Mouse (Mus musculus) MEL (cell line): Measurements from ENCODE around the gene Catsperg1. TPM values are rescaled to one million over a fixed set of nuclear protein-coding genes. Genes with fewer than 3 reads are reported as not detected.
A peak's percentile ranks its signal among the peaks of the same experiment; 100 is the strongest.

ENCODE experiments used
- DNase-seq: peaks from one replicate; pipeline ENCODE4 v3.0.0; 2011; ENCODE audit warnings: low read depth, low spot score
- H3K27ac ChIP-seq: 2 replicates; pipeline ENCODE4 v1.5.1; 2012; ENCODE audit warnings: low read depth, mild to moderate bottlenecking, control low read depth, low read length, moderate library complexity; ENCODE audit not compliant: control insufficient read depth
- H3K27me3 ChIP-seq, 2 experiments: fragments of 150-350 bp in 1 of 2; sonication (generic) in 1 of 2; 2 replicates each; pipeline ENCODE4 v1.6.1; 2012; ENCODE audit warnings: low read length in 2 of 2, mild to moderate bottlenecking in 2 of 2, improper control_type of control experiment in 1 of 2, moderate library complexity in 1 of 2; ENCODE audit not compliant: insufficient read depth in 2 of 2, control insufficient read depth in 1 of 2
- H3K36me3 ChIP-seq, 2 experiments: 2 replicates each; pipeline ENCODE4 v1.6.1; 2012 to 2014; ENCODE audit warnings: low read length in 2 of 2, improper control_type of control experiment in 1 of 2, inconsistent platforms in 1 of 2, mild to moderate bottlenecking in 1 of 2; ENCODE audit not compliant: insufficient read depth in 2 of 2, control insufficient read depth in 1 of 2
- H3K4me1 ChIP-seq, 2 experiments: fragments of 150-350 bp in 1 of 2; sonication (generic) in 1 of 2; 2 replicates each; pipeline ENCODE4 v1.6.1; 2012; ENCODE audit warnings: low read length in 2 of 2, improper control_type of control experiment in 1 of 2, mild to moderate bottlenecking in 1 of 2; ENCODE audit not compliant: insufficient read depth in 2 of 2, control insufficient read depth in 1 of 2
- H3K4me3 ChIP-seq, 2 experiments: fragments of 150-350 bp in 1 of 2; sonication (generic) in 1 of 2; 2 replicates each; pipeline ENCODE4 v1.5.1; 2012; ENCODE audit warnings: low read depth in 2 of 2, low read length in 2 of 2, mild to moderate bottlenecking in 2 of 2, moderate library complexity in 2 of 2, control low read depth in 1 of 2, improper control_type of control experiment in 1 of 2; ENCODE audit not compliant: control insufficient read depth in 1 of 2, insufficient read depth in 1 of 2
- H3K79me2 ChIP-seq: 2 replicates; pipeline ENCODE4 v1.6.1; 2012; ENCODE audit warnings: mild to moderate bottlenecking, low read length, moderate library complexity; ENCODE audit not compliant: control insufficient read depth, poor library complexity, insufficient read depth
- H3K9ac ChIP-seq: 2 replicates; pipeline ENCODE4 v1.6.1; 2012; ENCODE audit warnings: low read depth, mild to moderate bottlenecking, control low read depth, low read length, moderate library complexity; ENCODE audit not compliant: control insufficient read depth, poor library complexity, severe bottlenecking
- H3K9me3 ChIP-seq: fragments of 150-350 bp; sonication (generic); replicated peaks from 2 replicates; pipeline ENCODE4 v1.6.1; 2012; ENCODE audit warnings: mild to moderate bottlenecking, low read length, improper control_type of control experiment, moderate library complexity; ENCODE audit not compliant: insufficient read depth
- CTCF ChIP-seq, 3 experiments: IDR thresholded peaks in 2 of 3; conservative IDR thresholded peaks in 1 of 3; 2 replicates each; pipeline ENCODE4 v1.5.1; 2011 to 2012; ENCODE audit warnings: low read length in 3 of 3, low read depth in 2 of 3, mild to moderate bottlenecking in 2 of 3, improper control_type of control experiment in 1 of 3, inconsistent platforms in 1 of 3, mixed read lengths in 1 of 3, moderate library complexity in 1 of 3; ENCODE audit not compliant: control insufficient read depth in 1 of 3, insufficient read depth in 1 of 3, poor library complexity in 1 of 3, severe bottlenecking in 1 of 3
- EP300 ChIP-seq, 2 experiments: IDR thresholded peaks; 2 replicates each; pipeline ENCODE4 v1.6.1; 2011; ENCODE audit warnings: improper control_type of control experiment in 2 of 2, low read length in 2 of 2, low read depth in 1 of 2, mild to moderate bottlenecking in 1 of 2
- MAFK ChIP-seq: IDR thresholded peaks from 2 replicates; pipeline ENCODE4 v1.6.1; 2011; ENCODE audit warnings: low read depth, mild to moderate bottlenecking, low read length, improper control_type of control experiment, borderline replicate concordance
- MAZ ChIP-seq: IDR thresholded peaks from 2 replicates; pipeline ENCODE4 v1.6.1; 2012; ENCODE audit warnings: low read depth, mild to moderate bottlenecking, inconsistent platforms, low read length, improper control_type of control experiment
- MXI1 ChIP-seq: IDR thresholded peaks from 2 replicates; pipeline ENCODE4 v1.6.1; 2011; ENCODE audit warnings: mild to moderate bottlenecking, low read depth, low read length, improper control_type of control experiment
- MYC ChIP-seq: IDR thresholded peaks from 2 replicates; pipeline ENCODE4 v1.6.1; 2011; ENCODE audit warnings: low read depth, mild to moderate bottlenecking, low read length, improper control_type of control experiment, moderate library complexity
- NRF1 ChIP-seq: IDR thresholded peaks from 2 replicates; pipeline ENCODE4 v1.6.1; 2014; ENCODE audit warnings: low read depth, mild to moderate bottlenecking, inconsistent platforms, low read length, improper control_type of control experiment, moderate library complexity; ENCODE audit not compliant: poor library complexity, insufficient read depth, severe bottlenecking
- POLR2AphosphoS5 ChIP-seq: IDR thresholded peaks from 2 replicates; pipeline ENCODE4 v1.6.1; 2012; ENCODE audit warnings: low read depth, borderline replicate concordance, mild to moderate bottlenecking, inconsistent platforms, low read length, moderate library complexity, mixed read lengths
- SIN3A ChIP-seq: IDR thresholded peaks from 2 replicates; pipeline ENCODE4 v1.6.1; 2012; ENCODE audit warnings: low read length, improper control_type of control experiment, inconsistent platforms
- SMC3 ChIP-seq: IDR thresholded peaks from 2 replicates; pipeline ENCODE4 v1.6.1; 2011; ENCODE audit warnings: low read depth, low read length, improper control_type of control experiment
- TAL1 ChIP-seq: IDR thresholded peaks from 2 replicates; pipeline ENCODE4 v1.6.1; 2012; ENCODE audit warnings: mild to moderate bottlenecking, inconsistent platforms, low read length, moderate library complexity, mixed read lengths
- UBTF ChIP-seq: IDR thresholded peaks from 2 replicates; pipeline ENCODE4 v1.6.1; 2012; ENCODE audit warnings: low read depth, mild to moderate bottlenecking, inconsistent platforms, low read length, improper control_type of control experiment, moderate library complexity, borderline replicate concordance; ENCODE audit not compliant: insufficient read depth
- ZC3H11A ChIP-seq: IDR thresholded peaks from 2 replicates; pipeline ENCODE4 v1.6.1; 2012; ENCODE audit warnings: low read depth, mild to moderate bottlenecking, inconsistent platforms, low read length, improper control_type of control experiment
- ZMIZ1 ChIP-seq: IDR thresholded peaks from 2 replicates; pipeline ENCODE4 v1.6.1; 2012; ENCODE audit warnings: low read depth, mild to moderate bottlenecking, inconsistent platforms, low read length, improper control_type of control experiment, moderate library complexity
- polyA plus RNA-seq, 2 experiments: library from polyadenylated mRNA; stranded (reverse) in 1 of 2; unstranded in 1 of 2; fragments of >175 nt in 1 of 2; fragments of >200 nt in 1 of 2; gene quantifications; 2 replicates each; pipeline versions ENCODE4 v1.2.1 to v1.2.4; 2012; ENCODE audit warnings: low replicate concordance in 2 of 2, low read depth in 1 of 2; ENCODE audit not compliant: insufficient read length in 2 of 2, insufficient read depth in 1 of 2, missing spikeins in 1 of 2
- total RNA-seq: library from RNA; depleted of rRNA; stranded (reverse); fragments of 300-350 nt; gene quantifications from 2 replicates; pipeline ENCODE4 v1.2.3, GENCODE M21; 2012

Gene Catsperg1
- total and polyA plus RNA-seq, 3 experiments = 0.23 to 0.31 TPM; not detected in 1

DNA sequence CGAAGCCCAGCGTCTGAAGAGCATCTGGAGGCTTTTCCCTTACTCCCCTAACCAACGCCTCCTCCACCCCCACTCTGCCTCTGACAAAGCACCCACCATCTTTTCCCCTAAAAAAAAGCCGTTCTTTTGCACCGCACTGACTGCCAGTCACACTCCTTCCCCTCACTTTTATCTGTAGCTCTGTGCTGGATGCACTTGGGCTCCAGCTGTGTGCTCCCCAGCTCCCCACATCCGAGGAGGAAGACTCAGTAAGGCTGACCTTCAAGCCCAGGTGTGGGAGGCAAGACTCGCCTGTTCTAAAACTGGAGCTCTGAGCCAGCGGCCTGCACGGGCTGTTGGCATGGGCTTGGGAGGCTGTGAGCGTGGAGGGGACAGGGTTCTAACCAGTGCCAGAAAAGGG, 62.3 kb downstream of the Catsperg1 start:
- H3K4me3 ChIP-seq = no peak overlapping the region
- no peak for TF ChIP-seq POLR2AphosphoS5
- no peaks in the 10 kb centered on the region; a peak in 1 of 4 replicates for H3K36me3 ChIP-seq
- no peak for DNase-seq
- no peak overlapping the region for H3K27ac ChIP-seq
- H3K79me2 ChIP-seq = no peaks in the 10 kb centered on the region; the same call in 1 of the 2 replicates
- peaks cover 0 to 6% of the 10 kb centered on the region in 2 experiments; a peak in 1 of 4 replicates for H3K4me1 ChIP-seq
- H3K9me3 ChIP-seq = no peaks in the 10 kb centered on the region
- no peak overlapping the region for H3K9ac ChIP-seq
- no peaks in the 10 kb centered on the region for H3K27me3 ChIP-seq

DNA sequence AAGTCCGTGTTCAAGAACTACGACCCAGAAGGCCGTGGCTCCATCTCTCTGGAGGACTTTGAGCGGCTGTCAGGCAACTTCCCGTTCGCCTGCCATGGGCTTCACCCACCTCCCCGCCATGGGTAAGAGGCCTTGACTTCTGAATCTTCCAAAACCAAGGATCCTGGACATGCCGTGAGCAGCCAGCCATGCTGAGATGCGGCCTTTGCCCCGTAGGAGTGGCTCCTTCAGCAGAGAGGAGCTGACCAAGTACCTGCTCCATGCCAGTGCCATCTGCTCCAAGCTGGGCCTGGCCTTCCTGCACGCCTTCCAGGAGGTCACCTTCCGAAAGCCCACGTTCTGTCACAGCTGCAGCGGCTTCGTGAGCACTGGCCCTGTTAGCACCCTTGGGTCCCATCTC, 65.1 kb downstream of the Catsperg1 start:
- H3K9ac ChIP-seq = no peak overlapping the region
- no peak for DNase-seq
- H3K27me3 ChIP-seq = no peaks in the 10 kb centered on the region
- TF ChIP-seq CTCF (IDR thresholded peaks at IDR 0.05 in 2 of 3, conservative IDR thresholded peaks at IDR 0.05 in 1 of 3; ENCODE audit: control insufficient read depth in 1 of 3, insufficient read depth in 1 of 3, low read depth in 2 of 3, low read length in 3 of 3, poor library complexity in 1 of 3, severe bottlenecking in 1 of 3) (no peak), TAL1 (no peak)
- no peak overlapping the region for H3K27ac ChIP-seq
- H3K79me2 ChIP-seq = no peaks in the 10 kb centered on the region
- H3K9me3 ChIP-seq = no peaks in the 10 kb centered on the region
- H3K36me3 ChIP-seq = peaks cover 0 to 2% of the 10 kb centered on the region in 2 experiments; a peak in 2 of 4 replicates
- H3K4me1 ChIP-seq = peaks cover 2 to 12% of the 10 kb centered on the region in 2 experiments
- no peak overlapping the region for H3K4me3 ChIP-seq

DNA sequence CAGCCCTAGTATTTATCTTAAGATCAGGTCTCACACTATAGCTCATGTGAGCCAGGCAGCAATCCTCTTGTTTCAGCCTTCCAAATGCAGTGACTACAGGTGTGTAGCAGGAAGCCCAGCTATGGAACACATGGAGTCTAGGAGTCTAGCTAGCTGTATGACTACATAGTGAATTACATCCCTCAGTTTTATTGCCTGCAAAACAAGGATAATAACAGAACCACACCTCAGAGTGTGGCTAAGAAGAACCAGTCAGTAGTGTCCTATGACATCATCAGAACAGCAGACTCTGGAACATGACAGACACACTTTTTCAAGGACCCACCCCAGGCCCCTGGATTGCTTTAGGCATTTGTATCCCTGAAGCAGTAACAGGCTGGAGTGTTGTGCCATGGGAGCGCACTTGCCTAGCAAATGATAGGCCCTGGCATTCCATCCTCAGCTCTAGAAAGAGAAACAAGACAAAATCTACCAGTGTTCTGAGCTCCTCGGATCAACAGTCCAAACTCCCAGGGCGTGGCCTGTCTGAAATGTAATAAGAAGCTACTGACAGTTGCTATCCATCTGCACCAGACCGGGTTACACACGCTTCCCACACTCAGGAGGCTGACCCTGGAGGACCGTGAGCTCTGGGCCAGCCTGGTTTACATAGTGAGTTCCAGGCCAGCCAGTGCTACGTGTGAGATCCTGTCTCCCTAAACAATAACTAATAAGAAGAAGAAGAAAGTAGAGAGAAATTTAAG, 67.0 kb downstream of the Catsperg1 start:
- no peak overlapping the region for H3K27ac ChIP-seq
- H3K9me3 ChIP-seq = no peaks in the 10 kb centered on the region
- no peak overlapping the region for H3K4me3 ChIP-seq
- H3K79me2 ChIP-seq = no peaks in the 10 kb centered on the region
- TF ChIP-seq SMC3 = no peak
- no peak for TF ChIP-seq ZC3H11A
- no peak for TF ChIP-seq NRF1
- H3K9ac ChIP-seq = no peak overlapping the region
- no peaks in the 10 kb centered on the region for H3K27me3 ChIP-seq
- DNase-seq = no peak
- peaks cover 5 to 16% of the 10 kb centered on the region in 2 experiments for H3K4me1 ChIP-seq
- peaks cover 0 to 6% of the 10 kb centered on the region in 2 experiments; a peak in 2 of 4 replicates for H3K36me3 ChIP-seq

DNA sequence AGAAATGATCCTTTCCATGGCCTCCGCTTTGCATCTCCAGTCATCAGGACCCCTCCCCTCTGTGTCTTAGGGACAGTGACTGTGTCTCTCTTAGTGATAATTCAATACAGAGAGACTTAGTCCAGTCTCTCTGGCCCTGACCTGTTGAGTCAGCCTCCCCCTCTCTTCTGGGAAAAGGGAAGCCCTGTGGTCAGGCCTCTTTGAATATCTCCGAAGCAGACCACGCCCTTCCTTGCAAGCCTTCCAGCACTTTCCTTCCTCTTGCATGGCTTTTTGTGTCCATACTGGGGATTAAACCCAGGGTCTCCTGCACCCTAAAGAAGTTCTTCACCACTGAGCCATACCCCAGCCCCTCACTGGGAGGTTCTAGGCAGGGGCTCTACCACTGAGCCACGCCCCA, 69.8 kb downstream of the Catsperg1 start:
- Histone ChIP-seq H3K36me3 (peaks cover 0 to 6% of the 10 kb centered on the region in 2 experiments; a peak in 2 of 4 replicates), H3K79me2 (no peaks in the 10 kb centered on the region)
- TF ChIP-seq MAZ (0 out of 2 replicates have a peak, but pooled peaks have one; percentile 51), ZMIZ1 (no peak), MAFK (no peak), SIN3A (no peak), UBTF (no peak), MYC (no peak), SMC3 (no peak), EP300 (IDR thresholded peaks at IDR 0.05; ENCODE audit: low read depth in 1 of 2, low read length in 2 of 2) (peak; percentile 29 to 41; a peak in 2 of 4 replicates), CTCF (IDR thresholded peaks at IDR 0.05 in 2 of 3, conservative IDR thresholded peaks at IDR 0.05 in 1 of 3; ENCODE audit: control insufficient read depth in 1 of 3, insufficient read depth in 1 of 3, low read depth in 2 of 3, low read length in 3 of 3, poor library complexity in 1 of 3, severe bottlenecking in 1 of 3) (no peak), MXI1 (peak; percentile 35; the same call in 1 of the 2 replicates)

More for the DNA sequence above, 69.8 kb downstream of the Catsperg1 start:
- Histone ChIP-seq H3K27ac (peak overlapping the region; percentile 24), H3K4me1 (peaks cover 5 to 16% of the 10 kb centered on the region in 2 experiments), H3K4me3 (peak overlapping the region; percentile 10 to 48; a peak in 3 of 4 replicates), H3K9ac (peak overlapping the region; percentile 23), H3K27me3 (no peaks in the 10 kb centered on the region), H3K9me3 (no peaks in the 10 kb centered on the region)
- DNase-seq = peak; percentile 77
